Mouse (Mus musculus): ENCODE data around the gene Syngap1.

Gene Syngap1

GRCm38 (mm10) chr17:26995562-26995961 is 54.5 kb downstream of the Syngap1 start:
- DNase-seq (ENCODE audit: low spot score): no peak

- no peak for DNase-seq (ENCODE audit: low spot score)
These were observed 56.6 kb downstream of the Syngap1 start for GRCm38 (mm10) chr17:26997661-26998060.

GRCm38 (mm10) chr17:26998283-26998682 is 57.2 kb downstream of the Syngap1 start:
- no peak for DNase-seq (ENCODE audit: low spot score)

- DNase-seq (ENCODE audit: low spot score): no peak
These were observed 58.9 kb downstream of the Syngap1 start for GRCm38 (mm10) chr17:26999996-27000395.

- no peak for DNase-seq (ENCODE audit: low spot score)
These were observed 60.1 kb downstream of the Syngap1 start for GRCm38 (mm10) chr17:27001151-27001550.

- no peak for DNase-seq (ENCODE audit: low spot score)
These were observed 60.8 kb downstream of the Syngap1 start for GRCm38 (mm10) chr17:27001889-27002288.

GRCm38 (mm10) chr17:27004431-27004830 is 63.4 kb downstream of the Syngap1 start:
- DNase-seq (ENCODE audit: low spot score): peak; percentile 57

- no peak for DNase-seq (ENCODE audit: low spot score)
These were observed 63.9 kb downstream of the Syngap1 start for GRCm38 (mm10) chr17:27004903-27005485.

GRCm38 (mm10) chr17:27005644-27006043 is 64.6 kb downstream of the Syngap1 start:
- DNase-seq (ENCODE audit: low spot score): no peak

- no peak for DNase-seq (ENCODE audit: low spot score)
These were observed 67.2 kb downstream of the Syngap1 start for GRCm38 (mm10) chr17:27008277-27008676.

- DNase-seq (ENCODE audit: low spot score): no peak
These were observed 70.1 kb downstream of the Syngap1 start for GRCm38 (mm10) chr17:27011167-27011566.

- peak; percentile 44 for DNase-seq (ENCODE audit: low spot score)
These were observed 71.1 kb downstream of the Syngap1 start for GRCm38 (mm10) chr17:27011998-27012672.

- DNase-seq (ENCODE audit: low spot score): no peak
These were observed 71.9 kb downstream of the Syngap1 start for GRCm38 (mm10) chr17:27012909-27013308.

- peak; percentile 80 for DNase-seq (ENCODE audit: low spot score)
These were observed 76.8 kb downstream of the Syngap1 start for GRCm38 (mm10) chr17:27017564-27018499.

- no peak for DNase-seq (ENCODE audit: low spot score)
These were observed 77.6 kb downstream of the Syngap1 start for GRCm38 (mm10) chr17:27018555-27019196.

- no peak for DNase-seq (ENCODE audit: low spot score)
These were observed 80.0 kb downstream of the Syngap1 start for GRCm38 (mm10) chr17:27021076-27021475.

GRCm38 (mm10) chr17:27021736-27022135 is 80.7 kb downstream of the Syngap1 start:
- DNase-seq (ENCODE audit: low spot score): no peak
